Mouse (Mus musculus): ENCODE results near the gene Sergef.
"Not testable (repeated sequence)": the region's sequence is repeated elsewhere in the genome, so short reads cannot be mapped to it uniquely, and the experiment has no call there.

The Sergef gene

GRCm38 (mm10) chr7:46639692-46640031, at the start of gene Sergef:
Sergef (minus strand) TSS chr7:46639807.
- DNase-seq (ENCODE audit: low spot score in 2 of 2) = peak; percentile 88 to 89

GRCm38 (mm10) chr7:46686827-46687226, 47.2 kb upstream of the Sergef start:
- DNase-seq (ENCODE audit: low spot score in 2 of 2) = no peak

- DNase-seq (ENCODE audit: low spot score in 2 of 2) = no peak
Observed at GRCm38 (mm10) chr7:46680732-46681131, 41.1 kb upstream of the Sergef start.

GRCm38 (mm10) chr7:46679044-46679443, 39.4 kb upstream of the Sergef start:
- DNase-seq (ENCODE audit: low spot score in 2 of 2) = not testable (repeated sequence)

GRCm38 (mm10) chr7:46678417-46678816, 38.8 kb upstream of the Sergef start:
- DNase-seq (ENCODE audit: low spot score in 2 of 2) = no peak

GRCm38 (mm10) chr7:46676808-46677360, 37.3 kb upstream of the Sergef start:
- no peak for DNase-seq (ENCODE audit: low spot score in 2 of 2)

GRCm38 (mm10) chr7:46675886-46676285, 36.3 kb upstream of the Sergef start:
- no peak for DNase-seq (ENCODE audit: low spot score in 2 of 2)

GRCm38 (mm10) chr7:46675061-46675460, 35.5 kb upstream of the Sergef start:
- DNase-seq (ENCODE audit: low spot score in 2 of 2) = no peak

GRCm38 (mm10) chr7:46672160-46672672, 32.6 kb upstream of the Sergef start, which contains the start of gene Tph1:
Tph1 (minus strand) TSS chr7:46672537.
- no peak for DNase-seq (ENCODE audit: low spot score in 2 of 2)

- DNase-seq (ENCODE audit: low spot score in 2 of 2) = no peak
Observed at GRCm38 (mm10) chr7:46667256-46667655, 27.6 kb upstream of the Sergef start.

- no peak for DNase-seq (ENCODE audit: low spot score in 2 of 2)
Observed at GRCm38 (mm10) chr7:46665236-46665635, 25.6 kb upstream of the Sergef start.

GRCm38 (mm10) chr7:46661591-46662090, 22.0 kb upstream of the Sergef start:
- DNase-seq (ENCODE audit: low spot score in 2 of 2) = no peak

GRCm38 (mm10) chr7:46652279-46652678, 12.7 kb upstream of the Sergef start:
- DNase-seq (ENCODE audit: low spot score in 2 of 2) = no peak

- not testable (repeated sequence) for DNase-seq (ENCODE audit: low spot score in 2 of 2)
Observed at GRCm38 (mm10) chr7:46650231-46650630, 10.6 kb upstream of the Sergef start.

- DNase-seq (ENCODE audit: low spot score in 2 of 2) = no peak
Observed at GRCm38 (mm10) chr7:46648431-46649140, 9.0 kb upstream of the Sergef start.

- DNase-seq (ENCODE audit: low spot score in 2 of 2) = peak in 1 of 2 experiments; percentile 52
Observed at GRCm38 (mm10) chr7:46643172-46643571, 3.6 kb upstream of the Sergef start.

GRCm38 (mm10) chr7:46640062-46640461, 455 bp upstream of the Sergef start:
- DNase-seq (ENCODE audit: low spot score in 2 of 2) = no peak

GRCm38 (mm10) chr7:46638889-46639691, 517 bp downstream of the Sergef start:
- peak; percentile 40 to 61 for DNase-seq (ENCODE audit: low spot score in 2 of 2)

GRCm38 (mm10) chr7:46628375-46628975, 11.1 kb downstream of the Sergef start:
- DNase-seq (ENCODE audit: low spot score in 2 of 2) = no peak

GRCm38 (mm10) chr7:46623979-46624378, 15.6 kb downstream of the Sergef start:
- no peak for DNase-seq (ENCODE audit: low spot score in 2 of 2)

- DNase-seq (ENCODE audit: low spot score in 2 of 2) = peak; percentile 71 to 80
Observed at GRCm38 (mm10) chr7:46618416-46619110, 21.0 kb downstream of the Sergef start.
